Mouse (Mus musculus) CD4-positive, CD25-positive, alpha-beta regulatory T cell, adult 4 months (primary cell): ENCODE measurements around the gene Tmem167b. TPM values are rescaled to one million over a fixed set of nuclear protein-coding genes. Genes with fewer than 3 reads are reported as not detected.

ENCODE experiments used
- ATAC-seq: one replicate; pipeline ENCODE4 v1.8.0; 2017
- polyA plus RNA-seq, 2 experiments: library from polyadenylated mRNA; unstranded; fragments of 100-300 nt; shearing (Covaris generic); gene quantifications; one replicate each; pipeline ENCODE4 v1.2.1; 2017

Tmem167b gene
- polyA plus RNA-seq, 2 experiments from 2014 or later, result 29.0 to 38.9 TPM

DNA sequence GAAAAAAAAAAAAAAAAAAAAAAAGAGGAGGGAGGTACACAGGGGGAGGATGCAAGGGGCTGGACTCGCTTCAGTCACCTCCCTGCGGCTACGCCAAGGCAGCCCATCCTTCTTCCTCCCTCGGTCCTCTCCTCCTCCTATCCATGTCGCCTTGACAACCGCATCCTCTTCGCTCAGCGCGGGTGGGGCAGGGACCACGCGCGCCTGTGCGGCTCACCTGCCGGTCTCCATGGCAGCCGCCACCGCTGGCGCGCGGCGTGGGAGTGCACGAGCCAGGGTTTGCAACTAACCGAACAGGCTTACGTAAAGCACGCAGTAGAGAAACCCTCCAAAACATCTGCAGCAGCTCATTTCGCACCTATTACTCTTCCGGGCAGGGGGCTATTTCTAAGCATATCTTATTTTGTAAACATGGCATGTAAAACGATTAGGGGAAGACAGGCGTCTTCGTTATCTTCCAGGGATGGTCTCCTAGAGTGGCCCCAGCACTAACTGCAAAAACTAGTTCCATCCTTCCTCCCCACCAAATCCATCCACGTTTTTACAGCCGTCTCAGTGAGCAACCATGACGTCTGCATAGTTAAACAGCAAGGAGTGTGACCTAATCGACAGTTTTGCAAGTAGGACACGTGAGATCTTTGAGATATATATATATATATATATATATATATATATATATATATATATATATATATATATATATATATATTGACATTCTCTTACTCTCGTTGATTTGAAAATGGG, 25.6 kb downstream of the Tmem167b start, which contains the start of gene 5330417C22Rik:
5330417C22Rik (minus strand) TSS at position 20 of the 744 bp plus-strand sequence.
- peak; percentile 91 for ATAC-seq

DNA sequence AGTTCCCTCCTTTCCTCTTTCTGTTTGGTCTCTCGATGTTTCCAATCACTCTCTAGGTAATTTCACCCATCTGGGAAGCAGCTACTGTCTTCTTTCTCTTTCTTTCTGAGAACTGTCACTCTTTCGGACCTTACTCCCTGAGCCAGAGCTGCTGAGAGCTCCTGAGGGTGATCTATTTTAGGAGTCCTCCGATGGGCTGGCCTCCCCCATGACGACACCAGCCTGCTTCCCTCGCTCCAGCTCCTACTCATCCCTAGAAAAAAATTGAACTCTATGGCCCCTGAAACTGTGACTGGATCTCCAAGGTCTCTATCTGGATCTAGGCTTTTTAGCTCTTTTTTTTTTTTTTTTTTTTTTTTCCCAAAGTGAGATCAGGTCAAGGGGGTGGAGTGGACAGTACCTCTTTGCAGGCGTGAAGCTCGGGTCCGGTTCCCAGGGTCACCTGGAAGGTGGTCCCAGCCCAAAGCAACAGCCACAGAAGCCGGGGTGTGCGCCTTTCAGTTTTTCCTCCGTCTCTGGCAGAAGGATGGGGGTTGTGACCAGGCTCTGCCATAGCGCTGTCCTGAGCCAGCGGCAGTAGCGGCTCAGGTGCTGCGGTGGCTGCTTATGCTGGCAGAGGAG, 26.3 kb downstream of the Tmem167b start:
- ATAC-seq, result no peak

DNA sequence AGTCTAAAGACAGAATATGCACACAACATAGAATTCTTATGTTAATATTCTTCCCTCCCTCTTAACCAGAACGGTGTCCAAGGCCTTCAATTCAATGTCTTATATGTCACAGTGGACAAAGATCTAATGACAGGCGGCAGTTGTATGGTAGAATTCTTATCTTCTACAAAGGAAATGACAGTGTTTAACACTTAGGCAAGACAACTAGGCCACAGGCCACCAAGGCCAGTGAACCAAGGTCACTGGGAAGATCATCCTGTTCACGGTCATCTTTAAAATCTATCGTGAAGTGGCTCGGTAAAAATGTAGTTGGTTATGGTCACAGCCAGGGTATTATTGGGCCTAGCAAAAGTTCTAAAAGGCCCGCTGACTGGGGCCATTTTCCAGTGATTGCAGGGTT, 28.3 kb downstream of the Tmem167b start, which contains the start of gene 1700013F07Rik:
1700013F07Rik (plus strand) TSS at position 200 of the 400 bp plus-strand sequence.
- ATAC-seq, result no peak

DNA sequence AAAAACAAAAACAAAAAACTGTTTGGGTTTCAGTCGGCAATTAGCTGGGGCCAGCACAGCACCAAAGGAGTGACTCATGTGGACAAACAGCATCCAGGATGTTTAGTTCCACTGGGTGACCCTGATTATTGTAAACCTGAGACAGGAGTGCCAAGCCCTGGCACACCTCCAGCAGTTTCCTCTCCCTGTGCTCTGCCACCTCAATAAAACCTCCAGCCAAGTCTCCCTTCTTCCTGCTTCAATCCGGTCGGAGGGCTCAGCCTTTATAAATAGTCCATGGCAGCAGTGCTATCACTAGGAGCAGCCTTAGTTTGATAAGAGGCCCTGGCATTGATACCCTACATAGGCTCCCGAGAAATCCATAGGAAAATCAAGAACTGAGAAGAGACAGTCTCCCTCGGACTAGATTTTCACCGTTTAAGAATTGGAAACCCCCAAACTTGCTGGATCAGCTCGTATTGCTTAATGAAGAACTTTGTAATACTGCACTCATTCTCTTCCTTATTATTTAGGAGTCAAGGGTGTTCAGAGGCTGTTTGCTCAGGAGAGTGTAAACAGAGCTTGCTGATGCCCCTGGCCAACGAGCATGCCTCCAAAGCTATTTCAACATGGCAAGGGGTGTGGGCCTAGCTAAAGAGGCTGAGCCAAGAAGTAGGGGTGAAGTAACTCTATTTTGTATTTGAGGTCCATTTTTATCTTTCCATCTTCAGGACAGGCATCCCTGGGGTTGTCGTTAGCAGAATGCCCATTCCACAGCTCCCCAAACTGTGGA, 29.0 kb downstream of the Tmem167b start:
- no peak for ATAC-seq

DNA sequence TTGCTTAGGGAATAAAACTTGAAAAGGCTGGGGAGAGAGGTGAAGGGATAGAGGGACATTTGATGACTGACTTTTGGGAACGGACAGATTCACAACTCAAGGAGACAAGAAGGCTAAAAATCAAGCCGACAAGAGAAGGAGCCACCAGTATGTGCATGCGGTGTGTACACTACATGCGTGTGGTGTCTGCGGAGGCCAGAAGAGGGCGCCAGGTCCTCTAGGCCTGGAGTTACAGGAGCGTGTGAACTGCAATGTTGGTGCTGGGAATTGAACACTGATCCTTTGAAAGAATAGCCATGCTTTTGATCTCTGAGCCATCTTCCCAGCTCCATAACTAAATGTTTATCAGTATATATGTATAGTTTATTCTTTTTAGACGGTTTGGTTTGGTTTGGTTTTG, 33.8 kb downstream of the Tmem167b start:
- ATAC-seq, result no peak

DNA sequence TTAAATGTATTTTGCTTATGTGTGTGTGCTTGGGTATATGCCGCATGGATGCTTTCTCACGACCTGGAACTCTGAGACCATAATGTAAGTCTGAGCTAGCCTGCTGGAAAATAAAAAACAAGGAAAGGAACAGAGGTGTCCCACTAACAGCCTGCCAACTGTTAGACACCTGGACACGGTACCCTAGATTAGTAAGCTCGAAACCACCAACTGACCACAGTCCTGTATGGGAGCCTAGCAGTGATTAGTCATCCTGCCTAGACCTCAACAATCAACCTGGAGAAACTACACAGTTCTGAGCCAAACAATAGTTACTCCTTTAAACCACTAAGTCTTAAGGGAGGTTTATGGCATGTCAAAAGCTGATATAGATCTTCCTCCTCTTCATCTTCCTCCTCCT, 38.9 kb downstream of the Tmem167b start:
- ATAC-seq, result no peak

DNA sequence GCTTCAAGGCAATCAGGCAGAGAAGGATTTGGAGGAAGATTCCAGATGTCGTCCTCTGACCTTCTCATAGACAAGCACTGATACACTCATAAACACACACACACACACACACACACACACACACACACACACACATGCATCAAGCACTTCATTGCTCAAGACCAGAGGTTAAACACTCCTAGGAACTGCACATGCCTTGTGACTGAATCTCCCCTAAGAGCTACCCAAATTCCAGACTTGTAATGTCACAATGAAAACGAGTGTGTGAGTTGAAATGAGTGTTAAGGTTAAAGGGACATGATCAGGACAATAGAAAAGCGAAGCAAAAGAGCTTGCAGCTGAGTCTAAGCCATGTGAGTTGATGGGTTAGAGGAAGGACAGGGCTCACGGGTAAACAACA, 44.0 kb downstream of the Tmem167b start:
- ATAC-seq, result no peak

DNA sequence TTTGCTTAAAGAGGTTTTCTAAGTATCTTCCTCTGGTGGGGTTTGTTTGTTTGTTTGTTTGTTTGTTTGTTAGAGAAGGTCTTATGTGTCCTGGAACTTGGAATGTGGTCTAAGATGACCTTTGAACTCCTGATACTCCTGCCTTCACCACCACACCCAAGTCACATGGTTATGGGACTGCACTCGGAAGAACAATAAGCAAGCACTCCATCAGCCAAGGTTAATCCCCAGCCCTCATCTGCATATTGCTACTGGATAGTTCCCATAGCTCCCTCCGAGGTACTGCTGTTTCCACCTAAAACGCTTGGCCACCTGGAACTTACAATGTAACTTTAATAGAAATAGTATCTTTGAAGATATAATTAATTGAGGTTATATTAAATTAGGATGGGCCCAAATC, 48.8 kb downstream of the Tmem167b start:
- ATAC-seq, result no peak

DNA sequence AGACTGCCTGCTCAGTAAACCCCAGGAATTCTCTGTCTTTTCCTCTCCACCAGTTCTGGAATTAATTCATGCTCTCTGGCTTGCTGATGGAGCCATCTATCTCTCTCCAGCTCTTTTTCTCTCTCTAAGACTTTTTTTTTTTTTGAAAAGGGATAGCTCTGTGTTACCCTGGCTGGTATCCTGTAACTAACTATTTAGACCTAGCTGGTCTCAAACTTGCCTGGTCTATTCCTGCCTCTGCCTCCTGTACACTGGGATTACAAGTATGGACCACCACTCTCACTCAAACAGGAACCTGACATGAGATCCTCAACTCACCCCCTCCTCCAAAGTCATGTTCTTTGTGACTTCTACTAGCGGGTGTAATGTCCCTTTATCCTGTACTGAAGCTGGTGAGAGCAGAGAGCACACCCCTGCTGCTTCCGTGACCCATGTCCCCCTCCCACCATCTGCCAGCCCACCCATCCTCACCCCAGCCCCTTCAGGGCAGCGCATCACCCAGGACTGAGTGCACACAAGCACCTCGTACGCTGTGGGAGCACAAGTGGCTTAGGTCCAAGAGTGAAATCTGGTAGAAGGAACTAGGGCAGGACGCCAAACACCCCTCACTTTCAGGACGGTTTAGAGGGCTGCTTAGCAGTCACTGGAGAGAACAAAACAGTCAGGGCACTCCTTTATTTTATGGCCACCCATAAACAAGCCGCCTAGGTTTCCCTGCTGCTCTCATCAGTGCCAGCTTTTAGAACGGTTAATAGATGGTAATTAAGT, 51.4 kb downstream of the Tmem167b start:
- ATAC-seq, result no peak

DNA sequence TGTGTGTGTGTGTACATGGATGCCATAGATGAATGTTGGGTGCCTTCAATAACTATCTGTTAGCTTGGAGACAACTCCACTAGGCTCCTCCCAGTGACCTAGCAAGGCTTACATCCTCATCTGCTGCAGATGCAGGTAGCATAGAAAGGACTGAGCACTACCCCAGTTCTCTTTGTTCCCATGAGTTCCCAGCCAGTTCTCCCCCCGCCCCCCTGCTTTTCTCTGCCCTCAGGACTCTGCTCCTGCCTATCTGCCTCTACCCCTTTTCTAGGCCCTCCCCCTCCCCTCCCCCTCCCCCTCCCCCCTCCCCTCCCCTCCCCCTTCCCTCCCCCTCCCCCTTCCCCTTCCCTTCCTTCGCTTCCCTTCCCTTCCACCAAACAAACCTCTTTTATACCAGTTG, 52.1 kb downstream of the Tmem167b start:
- ATAC-seq, result no peak

DNA sequence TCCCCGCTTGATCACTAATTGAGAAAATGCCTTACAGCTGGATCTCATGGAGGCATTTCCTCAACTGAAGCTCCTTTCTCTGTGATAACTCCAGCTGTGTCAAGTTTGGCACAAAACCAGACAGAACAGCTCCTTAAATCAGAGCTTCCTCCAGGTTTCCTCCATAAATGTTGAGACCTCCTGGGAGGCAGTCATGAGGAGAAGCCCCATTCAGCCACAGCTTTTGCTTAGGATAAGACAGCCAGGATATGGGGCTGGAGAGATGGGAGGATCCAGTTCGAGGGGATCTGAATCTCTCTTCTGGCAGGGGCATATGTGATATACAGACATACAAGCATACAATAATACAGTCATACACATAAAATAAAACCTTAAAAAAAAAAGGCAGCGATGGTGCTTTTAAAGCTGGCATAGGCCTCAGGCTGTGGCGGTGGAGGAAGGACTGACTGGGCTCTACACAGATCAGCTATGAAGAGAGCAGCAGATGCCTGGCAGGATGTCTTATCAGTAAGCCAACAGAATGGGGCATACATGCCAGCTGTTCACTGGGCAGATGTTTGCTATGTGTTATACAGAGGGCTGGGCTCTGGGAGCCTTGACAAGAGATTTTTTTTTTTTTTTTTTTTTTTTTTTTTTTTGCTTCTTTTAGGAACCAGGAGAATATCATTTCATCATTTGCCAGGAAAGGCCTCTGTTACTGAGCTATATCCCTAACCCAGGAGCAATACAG, 53.4 kb downstream of the Tmem167b start:
- ATAC-seq, result no peak

Other genes with a start within 250 kb of the Tmem167b start
- not detected for gene Mybphl, start 197.6 kb downstream of the Tmem167b start, polyA plus RNA-seq
- gene Psrc1, start 178.6 kb downstream of the Tmem167b start, polyA plus RNA-seq, result 1 to 10 TPM; 1.7 to 3.4 TPM
- 1 to 10 TPM in 1 of 2 experiments, under 1 TPM in 1; 0.61 to 2.1 TPM for gene Celsr2, start 146.9 kb downstream of the Tmem167b start, polyA plus RNA-seq
- 100 to 1,000 TPM; 164 to 188 TPM for gene Sars, start 117.3 kb downstream of the Tmem167b start, polyA plus RNA-seq
- gene 1700013F07Rik, start 28.3 kb downstream of the Tmem167b start, polyA plus RNA-seq, result under 1 TPM in 1 of 2 experiments, not detected in 1; 0.43 TPM
- 1 to 10 TPM in 1 of 2 experiments, under 1 TPM in 1; 0.66 to 1.1 TPM for gene 5330417C22Rik, start 25.9 kb downstream of the Tmem167b start, polyA plus RNA-seq
- 10 to 100 TPM; 20.4 to 21.2 TPM for gene Taf13, start 9.2 kb upstream of the Tmem167b start, polyA plus RNA-seq
- 1 to 10 TPM; 5.3 to 6.8 TPM for gene Wdr47, start 28.8 kb upstream of the Tmem167b start, polyA plus RNA-seq
- gene Clcc1, start 91.4 kb upstream of the Tmem167b start, polyA plus RNA-seq, result 10 to 100 TPM; 69.6 to 75.5 TPM
- gene Gpsm2, start 159.8 kb upstream of the Tmem167b start, polyA plus RNA-seq, result 1 to 10 TPM in 1 of 2 experiments, under 1 TPM in 1; 0.82 to 2.1 TPM
- not detected for gene Aknad1, start 177.2 kb upstream of the Tmem167b start, polyA plus RNA-seq